Mouse (Mus musculus): ENCODE measurements around the gene Epm2aip1.
A peak's percentile ranks its signal among the peaks of the same experiment; 100 is the strongest.

Gene Epm2aip1

DNA sequence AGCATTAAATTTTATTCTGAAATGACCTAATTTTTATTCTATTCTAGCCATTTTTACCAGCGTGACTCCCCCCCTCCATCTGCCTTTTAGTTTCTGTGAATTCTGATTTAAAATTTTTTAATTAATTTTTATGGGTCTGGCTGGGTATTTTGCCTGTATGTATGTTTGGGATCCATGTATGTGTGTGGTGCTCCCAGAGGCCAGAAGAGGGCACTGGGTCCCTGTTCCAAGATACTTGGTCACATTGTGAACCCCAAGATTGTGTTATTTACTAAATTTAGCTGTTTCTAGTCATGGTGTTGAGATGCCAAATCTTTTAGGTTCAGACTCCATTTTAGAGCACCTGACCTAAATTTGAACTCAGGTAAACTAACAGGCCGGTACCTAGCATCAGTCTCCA is 14.7 kb downstream of the Epm2aip1 start:
- DNase-seq (ENCODE audit: low read depth, low spot score): no peak

DNA sequence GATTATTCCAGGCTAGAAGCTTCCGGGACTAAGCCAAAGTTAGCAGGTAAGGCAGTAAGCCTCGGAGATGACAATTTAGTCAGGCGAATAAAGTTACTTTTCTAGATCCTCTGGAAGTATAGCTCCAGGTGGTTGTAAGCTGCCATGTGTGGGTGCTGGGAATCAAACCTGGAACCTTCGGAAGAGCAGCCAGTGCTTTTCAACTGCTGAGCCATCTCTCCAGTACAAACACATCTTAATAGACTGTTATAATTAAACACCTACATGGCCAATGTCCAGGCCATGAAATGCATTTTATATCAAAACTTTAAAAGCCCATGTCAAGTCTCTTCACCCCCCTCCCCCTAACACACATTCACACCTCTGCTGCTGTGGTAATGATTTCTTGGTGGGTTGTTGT is 16.2 kb downstream of the Epm2aip1 start:
- no peak for DNase-seq (ENCODE audit: low read depth, low spot score)

DNA sequence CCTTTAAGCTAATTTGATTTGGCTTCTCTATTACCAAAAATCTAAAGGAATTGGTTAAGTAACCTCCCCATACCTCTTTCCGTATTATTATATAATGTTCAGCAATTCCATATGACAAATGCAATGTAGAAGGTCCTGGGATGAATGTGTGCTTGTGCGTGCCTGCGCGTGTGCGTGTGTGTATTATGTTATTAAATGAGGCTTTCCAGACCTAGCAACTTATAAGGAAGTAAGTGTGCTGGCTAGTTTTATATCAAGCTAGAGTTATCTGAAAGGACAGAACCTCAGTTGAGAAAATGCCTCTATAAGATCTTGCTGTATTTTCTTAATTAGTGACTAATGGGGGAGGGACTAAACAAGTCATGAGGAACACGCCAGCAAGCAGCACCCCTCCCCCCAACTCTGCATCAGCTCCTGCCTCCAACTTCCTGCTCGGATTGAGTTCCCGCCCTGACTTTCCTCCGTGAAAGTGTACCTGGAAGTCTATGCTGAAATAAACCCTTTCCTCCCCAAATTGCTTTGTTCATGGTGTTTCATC is 17.6 kb downstream of the Epm2aip1 start:
- DNase-seq (ENCODE audit: low read depth, low spot score): peak; percentile 80

DNA sequence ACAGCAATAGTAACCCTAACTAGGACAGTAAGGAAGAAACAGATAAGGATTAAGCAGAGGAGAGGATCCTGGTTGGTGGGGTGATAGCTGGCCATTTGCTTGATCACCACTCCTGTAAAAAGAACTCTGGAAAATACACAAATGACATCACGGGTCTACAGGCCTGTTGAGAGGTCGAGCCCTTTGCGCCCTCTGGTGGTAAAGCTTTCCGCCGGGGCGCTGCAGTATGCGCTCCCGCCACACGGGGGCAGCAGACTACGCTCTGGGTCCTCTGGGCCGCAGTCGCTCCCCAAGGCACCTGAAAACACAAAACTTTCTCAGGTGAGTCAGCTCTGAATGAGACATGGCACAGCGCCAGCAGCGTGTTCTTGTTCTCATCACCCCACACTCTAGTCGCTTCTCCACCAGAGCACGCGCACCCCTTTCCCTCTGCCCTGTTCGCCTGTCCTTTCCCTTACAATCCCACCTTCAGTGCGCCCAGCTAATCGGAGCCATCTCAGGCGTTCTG is 18.2 kb downstream of the Epm2aip1 start:
- peak; percentile 87 for DNase-seq (ENCODE audit: low read depth, low spot score)

DNA sequence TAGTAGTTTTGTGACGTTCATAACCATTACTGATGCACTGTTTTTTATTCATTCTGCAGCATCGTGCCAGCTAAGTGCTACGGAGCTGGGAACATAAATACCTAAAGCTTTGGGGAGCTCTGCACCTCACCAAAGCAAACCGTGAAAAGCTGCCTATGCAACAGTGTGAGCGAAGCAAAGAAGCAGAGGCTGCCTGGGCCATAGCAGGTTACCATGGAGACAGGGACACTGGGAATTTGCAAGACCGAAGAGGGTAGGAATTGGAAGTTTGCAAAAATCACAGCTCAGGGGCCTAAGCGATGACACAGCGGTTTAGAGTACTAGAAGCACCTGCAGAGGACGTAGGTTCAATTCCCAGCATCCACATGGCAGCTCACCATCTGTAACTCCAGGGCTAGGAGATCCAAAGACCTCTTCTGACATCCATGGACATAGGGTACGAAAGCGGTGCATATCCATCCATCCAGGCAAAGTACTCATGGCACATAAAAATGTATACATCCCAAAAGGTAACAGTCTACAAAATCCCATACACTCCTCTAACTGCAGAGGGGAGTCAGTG is 18.9 kb downstream of the Epm2aip1 start:
- no peak for DNase-seq (ENCODE audit: low read depth, low spot score)

DNA sequence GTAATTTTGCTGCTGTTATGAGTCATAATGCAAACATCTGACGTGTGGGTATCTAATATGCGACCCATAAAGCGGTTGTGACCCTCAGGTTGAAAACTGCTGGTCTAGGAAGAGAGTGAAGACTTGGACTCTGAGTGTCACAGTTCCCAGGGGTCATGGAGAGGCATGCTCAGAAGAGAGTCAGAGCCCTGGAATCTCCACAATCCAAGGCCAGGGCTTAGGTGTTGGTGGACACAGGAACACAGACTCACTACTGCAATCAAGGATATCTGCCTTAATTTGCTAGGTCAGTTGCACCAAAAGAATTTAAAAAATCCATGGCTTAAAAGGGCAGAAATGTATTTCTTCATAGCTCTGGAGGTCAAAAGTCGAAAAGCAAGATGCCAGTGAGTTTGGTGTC is 21.5 kb downstream of the Epm2aip1 start:
- DNase-seq (ENCODE audit: low read depth, low spot score): no peak

DNA sequence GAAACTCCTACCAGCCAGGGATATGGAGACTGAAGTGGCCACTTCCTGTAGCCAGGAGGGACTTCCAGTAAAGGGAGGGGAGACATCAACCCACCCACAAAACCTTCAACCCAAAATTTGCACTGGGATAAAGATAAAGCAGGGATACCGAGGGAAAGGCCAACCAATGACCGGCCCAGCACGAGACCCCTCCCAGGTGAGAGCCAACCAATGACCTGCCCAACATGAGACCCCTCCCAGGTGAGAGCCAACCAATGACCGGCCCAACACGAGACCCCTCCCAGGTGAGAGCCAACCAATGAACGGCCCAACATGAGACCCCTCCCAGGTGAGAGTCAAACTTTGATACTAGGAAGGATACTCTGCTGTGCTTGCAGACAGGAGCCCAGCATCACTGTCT is 23.2 kb downstream of the Epm2aip1 start:
- DNase-seq (ENCODE audit: low read depth, low spot score): peak; percentile 64

DNA sequence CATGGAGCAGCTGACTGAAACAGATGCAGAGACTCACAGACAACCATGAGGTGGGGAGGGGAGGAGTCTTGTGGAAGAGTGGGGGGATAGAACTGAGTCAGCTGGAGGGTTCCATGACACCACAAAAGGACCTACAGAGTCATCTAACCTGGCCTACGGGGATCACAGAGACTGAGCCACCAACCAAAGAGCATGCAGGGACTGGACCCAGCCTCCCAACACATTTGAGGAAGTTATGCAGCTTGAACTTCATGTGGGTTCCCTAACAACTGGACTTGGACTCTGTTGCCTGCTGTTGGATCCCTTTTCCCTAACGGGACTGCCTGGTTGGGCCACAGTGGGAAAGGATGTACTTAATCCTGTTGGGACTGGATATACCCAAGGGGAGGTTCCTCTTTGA is 23.6 kb downstream of the Epm2aip1 start:
- no peak for DNase-seq (ENCODE audit: low read depth, low spot score)

DNA sequence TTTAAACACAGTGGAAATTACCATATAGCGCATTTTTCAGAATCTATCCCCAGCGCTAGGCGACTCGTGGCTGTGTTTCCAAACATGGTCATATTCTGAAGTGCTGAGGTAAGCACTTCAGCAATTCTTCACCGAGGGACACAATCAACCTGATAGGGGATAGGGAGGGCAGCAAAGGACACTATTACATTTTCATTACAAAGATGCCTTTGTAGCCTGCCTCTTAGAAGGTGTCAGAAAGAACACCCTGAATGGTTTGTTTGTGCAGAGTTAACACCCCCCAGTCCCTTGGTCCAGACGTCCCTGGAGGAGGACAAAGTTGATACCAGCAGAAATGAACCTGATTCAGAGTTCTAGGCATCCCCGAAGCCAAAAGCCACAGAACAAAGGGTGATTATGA is 24.7 kb downstream of the Epm2aip1 start:
- no peak for DNase-seq (ENCODE audit: low read depth, low spot score)

DNA sequence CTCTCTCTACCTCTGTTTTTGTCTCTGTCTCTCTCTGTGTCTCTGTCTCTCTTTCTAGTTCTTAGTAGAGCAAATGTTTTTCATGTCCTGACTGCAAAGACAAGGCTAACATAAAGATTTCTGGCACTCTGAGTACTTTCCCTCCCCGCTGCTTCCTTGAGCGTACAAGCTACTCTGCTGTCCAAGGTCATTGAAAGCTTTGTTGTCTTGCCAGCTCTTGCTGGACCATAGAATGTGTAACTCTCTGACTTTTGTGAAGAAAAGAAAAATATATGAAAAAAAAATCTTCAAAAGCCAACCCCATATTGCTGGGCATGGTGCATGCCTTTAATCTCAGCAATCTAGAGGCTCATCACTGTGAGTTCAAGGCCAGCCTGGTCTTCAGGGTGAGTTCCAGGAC is 26.9 kb downstream of the Epm2aip1 start:
- DNase-seq (ENCODE audit: low read depth, low spot score): no peak

DNA sequence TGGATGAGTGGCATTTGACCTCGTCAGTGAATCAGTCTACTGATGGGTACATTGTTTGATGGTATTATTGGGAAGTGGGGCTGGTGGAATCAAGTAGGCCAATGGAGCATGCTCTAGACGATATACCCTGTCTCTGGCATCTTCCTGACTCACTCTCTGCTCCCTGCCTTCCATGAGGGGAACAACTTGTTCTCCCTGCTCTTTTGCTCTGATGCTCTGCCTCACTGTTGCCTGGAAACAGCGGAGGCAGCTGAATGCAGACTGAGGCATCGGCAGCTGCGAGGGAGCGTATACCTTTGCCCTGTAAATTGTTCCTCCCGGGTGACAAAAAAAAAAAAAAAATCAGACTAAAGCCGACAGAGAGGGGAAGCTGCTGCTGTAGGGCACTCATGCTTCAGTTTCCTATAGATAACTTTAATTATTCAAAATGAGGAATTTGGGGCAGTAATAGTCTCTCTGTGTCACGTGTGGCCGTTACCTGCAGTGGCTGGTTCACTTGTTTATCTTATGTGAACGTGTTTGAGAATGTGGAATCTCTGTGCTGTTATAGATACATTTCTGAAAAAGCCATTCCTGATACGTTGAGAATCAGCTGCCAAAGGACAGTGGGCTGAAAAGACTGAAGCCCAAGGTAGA is 30.6 kb downstream of the Epm2aip1 start:
- no peak for DNase-seq (ENCODE audit: low read depth, low spot score)

DNA sequence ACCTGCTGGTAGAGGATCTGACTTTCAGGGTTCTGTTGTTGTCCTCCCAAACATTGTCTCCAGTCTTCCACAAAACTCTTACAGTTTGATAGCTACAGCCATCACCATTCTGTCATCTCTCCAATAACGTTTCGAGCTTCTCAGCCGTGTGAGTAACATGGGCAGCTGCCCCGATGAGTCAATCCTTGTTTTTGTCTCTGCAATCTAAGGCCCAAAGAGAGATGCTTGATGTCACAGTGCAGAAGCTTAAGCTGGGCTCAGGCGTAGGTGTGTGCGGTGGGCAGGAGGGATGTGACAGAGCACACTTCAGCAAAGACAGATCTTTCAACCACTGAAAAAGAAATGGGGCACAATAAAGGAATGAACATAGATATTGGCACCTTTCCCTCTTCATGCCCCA is 32.3 kb downstream of the Epm2aip1 start:
- no peak for DNase-seq (ENCODE audit: low read depth, low spot score)

DNA sequence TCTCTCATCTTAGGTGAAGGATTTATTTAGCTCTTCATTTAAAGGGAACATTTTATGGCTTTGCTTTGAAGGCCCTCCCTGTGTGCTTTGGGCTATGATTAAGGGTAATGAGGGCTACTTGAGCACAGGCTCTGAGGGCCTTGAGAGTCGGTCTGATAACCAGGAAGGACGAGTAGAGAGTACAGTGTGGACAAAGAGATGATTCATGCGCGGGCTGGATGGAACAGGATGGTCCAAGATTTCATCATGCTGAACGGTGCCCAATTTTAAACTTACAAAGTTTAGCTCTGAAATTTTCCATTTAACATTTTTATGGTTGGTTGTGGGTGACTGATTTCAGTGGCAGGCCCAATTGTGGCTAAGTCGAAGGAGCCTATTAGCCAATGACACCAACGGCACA is 34.4 kb downstream of the Epm2aip1 start:
- no peak for DNase-seq (ENCODE audit: low read depth, low spot score)

DNA sequence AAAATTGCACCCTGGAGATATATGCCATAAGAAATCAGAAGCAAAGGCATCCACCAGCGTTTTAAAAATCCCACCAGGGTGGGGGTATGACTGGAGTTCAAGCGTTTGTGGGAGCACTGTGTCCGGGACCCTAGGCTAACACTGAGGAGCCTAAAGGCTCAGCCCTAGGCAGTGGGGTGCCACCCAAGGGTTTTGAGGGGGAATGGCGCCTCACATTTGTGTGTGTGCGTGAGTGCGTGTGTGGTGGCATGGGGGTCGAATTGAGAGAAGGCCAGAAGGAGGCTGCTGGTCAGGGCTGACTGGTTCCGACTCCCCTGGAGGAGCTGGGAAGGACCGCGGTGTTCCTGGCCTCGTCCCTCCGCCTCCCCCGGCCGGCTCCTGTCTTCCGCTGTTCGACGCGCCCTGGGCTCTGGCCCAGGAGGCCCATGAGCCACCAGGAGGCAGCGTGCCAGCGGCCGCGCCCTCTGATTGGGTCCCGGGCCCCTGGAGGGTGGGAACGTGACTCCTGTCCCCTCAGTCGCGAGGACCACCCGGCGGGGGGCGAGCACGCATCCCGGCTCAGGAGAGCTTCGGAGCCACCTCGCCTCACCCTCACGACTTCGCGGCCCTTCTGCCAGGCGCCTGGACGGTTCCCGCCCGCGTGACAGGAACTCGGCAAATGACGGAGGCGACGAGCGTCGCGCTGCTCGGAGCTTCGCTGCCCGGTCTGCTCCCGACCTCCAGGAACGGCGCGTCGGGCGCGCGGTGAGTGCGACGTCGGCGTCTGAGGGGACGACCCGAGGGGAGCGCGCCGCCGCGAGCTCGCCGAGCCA is 39.5 kb downstream of the Epm2aip1 start, which contains the start of gene Trank1:
TSS of gene Trank1 (plus strand) at position 709 of the 812 bp plus-strand sequence.
- peak; percentile 21 for DNase-seq (ENCODE audit: low read depth, low spot score)

DNA sequence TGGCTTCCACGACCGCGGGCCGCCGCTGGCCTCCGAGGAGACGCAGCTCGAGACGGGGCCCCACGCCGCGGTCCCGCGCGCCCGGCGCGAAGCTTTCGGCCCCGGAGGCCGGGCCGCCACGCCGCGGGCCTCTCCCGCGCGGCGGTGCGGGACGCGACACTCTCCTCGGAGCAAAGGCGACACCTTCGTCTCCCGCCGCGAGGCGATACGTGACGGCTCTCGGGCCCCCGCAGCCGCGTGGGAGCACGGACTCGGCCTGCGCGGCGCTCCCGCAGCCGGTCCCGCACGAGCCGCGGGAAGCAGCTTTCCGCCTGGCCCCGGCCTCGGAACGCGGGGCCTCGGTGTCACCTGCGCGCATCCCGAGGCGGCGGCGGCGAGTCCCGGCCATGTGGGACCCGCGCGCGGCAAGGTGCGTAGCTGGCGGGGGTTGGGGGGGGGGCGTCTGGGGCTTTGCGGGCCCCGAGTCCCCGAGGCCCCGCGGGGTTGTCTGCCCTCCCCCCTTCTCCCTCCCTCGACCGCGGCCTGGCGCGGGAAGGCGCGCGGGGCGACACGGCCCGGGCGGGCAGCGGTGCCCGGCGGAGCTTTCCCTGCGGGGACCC is 40.2 kb downstream of the Epm2aip1 start:
- DNase-seq (ENCODE audit: low read depth, low spot score): no peak

DNA sequence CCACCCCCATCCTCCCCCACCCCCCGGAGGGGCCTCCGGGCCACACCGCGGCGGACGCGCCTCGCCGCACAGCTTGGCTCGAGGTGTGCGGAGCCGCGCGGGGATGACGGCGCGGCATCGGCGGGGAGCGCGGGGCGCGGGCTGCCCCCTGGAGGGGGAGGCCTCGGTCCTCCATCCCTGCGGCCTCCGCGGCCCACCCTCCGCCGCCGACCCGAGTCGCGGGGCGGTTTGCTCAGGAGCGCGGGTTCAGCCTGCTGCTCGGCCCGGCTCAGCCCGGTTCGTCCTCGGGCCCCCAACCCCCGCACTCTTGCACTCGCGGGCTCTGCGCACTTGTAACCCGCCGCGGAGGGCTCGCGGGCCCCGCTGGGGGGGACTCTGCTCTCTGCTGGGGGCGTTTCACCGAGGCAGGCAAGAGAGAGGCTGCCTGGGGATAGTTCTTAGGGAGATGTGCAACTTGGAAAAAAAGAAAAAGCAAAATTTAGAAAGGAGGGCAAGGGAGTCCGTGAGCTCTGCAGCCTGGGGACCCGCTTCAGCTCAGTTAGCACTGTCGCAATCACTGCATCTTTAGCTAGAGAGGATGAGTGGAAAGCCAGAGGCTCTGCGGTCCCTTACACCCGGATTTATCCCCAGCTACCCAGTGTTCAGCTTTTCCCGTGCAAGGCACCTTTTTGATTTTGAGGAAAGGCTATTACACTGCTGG is 40.9 kb downstream of the Epm2aip1 start:
- DNase-seq (ENCODE audit: low read depth, low spot score): peak; percentile 27

DNA sequence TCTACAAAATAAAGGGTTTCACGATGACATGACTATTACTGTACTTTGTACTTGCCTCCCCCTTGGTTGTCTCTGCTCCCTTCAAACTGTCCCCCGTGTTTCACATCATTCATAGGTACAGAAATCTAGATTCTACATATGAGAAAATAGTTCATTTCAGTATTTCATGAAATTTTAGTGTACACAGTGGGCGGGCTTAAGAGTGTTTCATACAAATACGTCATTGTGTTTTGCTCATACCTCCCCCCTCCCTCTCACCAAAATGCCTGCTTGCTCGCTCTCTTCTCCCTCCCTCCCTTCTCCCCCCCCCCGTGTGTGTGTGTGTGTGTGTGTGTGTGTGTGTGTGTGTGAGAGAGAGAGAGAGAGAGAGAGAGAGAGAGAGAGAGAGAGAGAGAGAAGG is 41.6 kb downstream of the Epm2aip1 start:
- no peak for DNase-seq (ENCODE audit: low read depth, low spot score)

DNA sequence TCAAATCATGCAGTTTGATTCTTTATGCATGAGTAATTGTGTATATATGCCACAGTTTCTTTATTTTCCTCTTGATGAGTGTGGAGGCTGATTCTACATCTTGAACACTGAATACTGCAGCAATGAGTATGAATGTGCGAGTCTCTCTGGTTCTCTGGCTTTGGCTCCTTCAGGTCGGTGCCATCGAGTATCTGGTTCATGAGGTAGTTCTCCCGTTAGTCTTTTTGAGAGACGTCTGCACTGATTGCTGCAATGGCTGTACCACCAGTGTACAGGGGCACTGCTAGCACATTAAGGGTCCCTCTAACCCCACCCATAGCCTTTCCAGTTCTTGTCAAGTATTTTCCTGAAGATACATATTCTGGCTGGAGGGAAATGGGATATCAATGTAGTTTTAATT is 42.1 kb downstream of the Epm2aip1 start:
- DNase-seq (ENCODE audit: low read depth, low spot score): no peak

DNA sequence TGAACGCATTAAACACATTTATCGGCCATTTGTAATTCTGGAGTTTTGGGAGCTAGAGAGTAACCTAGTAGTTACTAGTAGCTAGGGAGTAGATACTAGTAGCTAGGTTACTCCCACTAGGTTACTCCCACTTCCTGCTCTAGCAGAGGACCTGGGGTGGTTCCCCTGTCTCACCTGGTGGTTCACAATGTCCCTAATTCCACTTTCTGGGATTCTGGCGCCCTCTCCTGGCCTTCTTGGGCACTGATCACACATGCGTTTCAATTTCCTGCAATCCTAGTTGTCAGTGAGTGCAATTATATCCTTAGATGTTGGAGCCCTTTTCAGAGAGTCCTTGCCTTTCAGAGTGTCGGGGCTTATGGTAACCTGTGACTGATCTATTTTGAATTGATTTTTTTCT is 42.5 kb downstream of the Epm2aip1 start:
- DNase-seq (ENCODE audit: low read depth, low spot score): peak; percentile 79

DNA sequence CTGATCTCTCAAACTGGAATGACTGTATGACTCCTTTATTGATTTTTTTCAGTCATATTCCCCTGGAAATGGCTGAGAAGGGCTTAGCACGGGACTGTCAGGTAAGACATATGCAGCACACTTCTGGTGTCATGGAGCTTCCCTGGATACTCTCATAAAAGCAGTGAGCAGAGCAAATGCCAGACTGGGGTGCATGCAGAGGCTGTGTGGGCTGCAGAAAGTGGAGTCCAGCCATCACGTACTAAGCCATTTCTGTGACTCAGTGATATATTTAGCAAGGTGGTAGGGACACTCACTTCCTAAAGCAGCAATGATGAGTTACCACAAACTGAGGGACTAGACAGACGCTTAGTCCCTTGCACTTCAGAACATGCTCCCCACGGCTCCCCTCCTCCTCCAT is 49.2 kb downstream of the Epm2aip1 start:
- no peak for DNase-seq (ENCODE audit: low read depth, low spot score)

DNA sequence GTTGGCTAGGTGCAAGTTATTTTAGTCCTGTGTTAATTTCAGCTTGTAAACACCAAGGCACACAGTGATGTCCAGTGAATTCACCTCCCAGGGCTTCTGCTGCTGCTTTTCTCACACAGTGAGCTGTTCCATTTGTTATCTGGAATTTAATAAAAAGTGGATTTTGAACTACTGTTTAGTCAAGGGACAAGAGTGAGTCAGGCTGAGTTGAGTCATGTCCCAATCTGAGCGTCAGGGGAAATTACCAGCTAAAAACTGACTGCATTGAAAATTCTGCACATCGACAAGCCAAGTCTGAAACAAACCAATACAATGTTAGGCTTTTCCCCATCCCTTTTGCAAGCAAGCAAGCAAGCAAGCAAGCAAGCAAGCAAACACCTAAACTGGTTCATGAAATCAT is 53.2 kb downstream of the Epm2aip1 start:
- no peak for DNase-seq (ENCODE audit: low read depth, low spot score)

Measured in ES-CJ7 (cell line).